Mouse (Mus musculus) liver, adult 2 months (tissue): Measurements from ENCODE around the gene Pou6f2. TPM values are rescaled to one million over a fixed set of nuclear protein-coding genes. Genes with fewer than 3 reads are reported as not detected.

Experiments used
- DNase-seq: peaks from one replicate; pipeline ENCODE4 v3.0.0-alpha.2; 2011; ENCODE audit warnings: low read depth, low spot score; ENCODE audit errors: extremely low read depth
- H3K27ac ChIP-seq: fragments of 200-500 bp; replicated peaks from 2 replicates; pipeline ENCODE4 v1.5.1; 2012; ENCODE audit warnings: low read depth, mild to moderate bottlenecking, control low read depth, inconsistent platforms, low read length; ENCODE audit not compliant: insufficient read depth
- H3K27me3 ChIP-seq: fragments of 200-500 bp; 2 replicates; pipeline ENCODE4 v1.6.1; 2012; ENCODE audit warnings: mild to moderate bottlenecking, moderate library complexity, low read length, inconsistent platforms; ENCODE audit not compliant: control insufficient read depth, insufficient read depth
- H3K36me3 ChIP-seq: fragments of 200-500 bp; 2 replicates; pipeline ENCODE4 v1.6.1; 2012; ENCODE audit warnings: low read length, inconsistent platforms; ENCODE audit not compliant: control insufficient read depth, insufficient read depth
- H3K4me1 ChIP-seq: fragments of 200-500 bp; 2 replicates; pipeline ENCODE4 v1.6.1; 2011; ENCODE audit warnings: low read length; ENCODE audit not compliant: control insufficient read depth, insufficient read depth
- H3K4me3 ChIP-seq: fragments of 200-500 bp; 2 replicates; pipeline ENCODE4 v1.5.1; 2011; ENCODE audit warnings: low read depth, mild to moderate bottlenecking, control low read depth, low read length, moderate library complexity; ENCODE audit not compliant: insufficient read depth
- H3K79me2 ChIP-seq: fragments of 200-500 bp; 2 replicates; pipeline ENCODE4 v1.6.1; 2012; ENCODE audit warnings: inconsistent platforms, mild to moderate bottlenecking, low read length, moderate library complexity; ENCODE audit not compliant: control insufficient read depth, insufficient read depth
- H3K9ac ChIP-seq: fragments of 200-500 bp; 2 replicates; pipeline ENCODE4 v1.6.1; 2012; ENCODE audit warnings: low read depth, mild to moderate bottlenecking, control low read depth, inconsistent platforms, low read length
- CTCF ChIP-seq: fragments of 200-500 bp; IDR thresholded peaks from 2 replicates; pipeline ENCODE4 v1.5.1; 2011; ENCODE audit warnings: low read depth, low read length, control low read depth
- POLR2A ChIP-seq: fragments of 200-500 bp; IDR thresholded peaks from 2 replicates; pipeline ENCODE4 v1.6.1; 2011; ENCODE audit warnings: low read length, control low read depth; ENCODE audit not compliant: insufficient read depth; ENCODE audit errors: extremely low read depth
- WGBS: fragments of 180-500 bp; shearing (Covaris S2); methylation state at CpG from one replicate; pipeline ENCODE4 v1.1.7; 2018; 5-methylcytosine and 5-hydroxymethylcytosine counted together
- polyA plus RNA-seq: library from polyadenylated mRNA; depleted of rRNA; stranded (reverse); fragments of >200 nt; gene quantifications from 2 replicates; pipeline ENCODE4 v1.2.3, GENCODE M21; 2012
- total RNA-seq: library from RNA; depleted of rRNA; stranded (reverse); fragments of >200 nt; gene quantifications from 2 replicates; pipeline ENCODE4 v1.2.3, GENCODE M21; 2014

Pou6f2 gene
- total and polyA plus RNA-seq, 2 experiments, result not detected

- Histone ChIP-seq H3K79me2 (no peaks in the 10 kb centered on the region), H3K36me3 (no peaks in the 10 kb centered on the region), H3K27me3 (no peaks in the 10 kb centered on the region), H3K27ac (no peak overlapping the region), H3K4me1 (no peaks in the 10 kb centered on the region), H3K9ac (no peak overlapping the region), H3K4me3 (no peak overlapping the region)
- DNase-seq, result no peak
- no peak for TF ChIP-seq CTCF
- TF ChIP-seq POLR2A, result no peak
- 66% methylated on average over 2 of the region's 2 CpGs for WGBS
These were observed 263.8 kb downstream of the Pou6f2 start for GRCm38 (mm10) chr13:18133646-18134045.

DNA sequence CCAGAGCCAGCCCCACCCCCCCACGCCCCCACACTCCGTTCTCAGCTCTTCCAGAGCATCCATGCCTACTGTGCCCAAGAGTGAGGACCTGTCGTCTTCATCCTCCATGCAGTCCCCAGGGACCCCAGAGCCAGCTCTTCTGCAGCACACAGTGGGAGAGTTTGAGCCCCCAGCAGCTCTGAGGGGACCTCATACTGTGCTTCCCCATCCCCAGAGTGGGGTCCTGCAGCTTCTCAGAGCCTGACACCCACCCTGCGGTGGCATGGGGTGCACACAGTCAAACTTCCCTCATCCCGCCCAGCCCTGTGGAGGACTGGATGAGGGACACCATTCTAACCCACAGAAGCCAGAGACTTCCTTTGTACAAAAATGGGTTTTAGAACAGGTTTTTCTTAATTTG, 264.3 kb downstream of the Pou6f2 start:
- TF ChIP-seq CTCF, result no peak
- no peak for TF ChIP-seq POLR2A
- Histone ChIP-seq H3K4me1 (no peaks in the 10 kb centered on the region), H3K36me3 (no peaks in the 10 kb centered on the region), H3K79me2 (no peaks in the 10 kb centered on the region), H3K27ac (no peak overlapping the region), H3K4me3 (no peak overlapping the region), H3K9ac (no peak overlapping the region), H3K27me3 (no peaks in the 10 kb centered on the region)
- no peak for DNase-seq
- 71% methylated on average over 5 of the region's 5 CpGs for WGBS

GRCm38 (mm10) chr13:18131324-18131723, 266.2 kb downstream of the Pou6f2 start:
- Histone ChIP-seq H3K27ac (no peak overlapping the region), H3K27me3 (no peaks in the 10 kb centered on the region), H3K4me3 (no peak overlapping the region), H3K4me1 (no peaks in the 10 kb centered on the region), H3K36me3 (no peaks in the 10 kb centered on the region), H3K79me2 (no peaks in the 10 kb centered on the region), H3K9ac (no peak overlapping the region)
- DNase-seq, result no peak
- TF ChIP-seq CTCF, result no peak
- TF ChIP-seq POLR2A, result no peak

GRCm38 (mm10) chr13:18129697-18130096, 267.8 kb downstream of the Pou6f2 start:
- no peaks in the 10 kb centered on the region for H3K27me3 ChIP-seq
- H3K4me1 ChIP-seq, result no peaks in the 10 kb centered on the region
- H3K36me3 ChIP-seq, result no peaks in the 10 kb centered on the region
- TF ChIP-seq CTCF, result no peak
- no peak for TF ChIP-seq POLR2A
- 66% methylated on average over 5 of the region's 5 CpGs for WGBS
- no peak for DNase-seq
- H3K4me3 ChIP-seq, result no peak overlapping the region
- H3K27ac ChIP-seq, result no peak overlapping the region
- H3K79me2 ChIP-seq, result no peaks in the 10 kb centered on the region
- no peak overlapping the region for H3K9ac ChIP-seq

GRCm38 (mm10) chr13:18128826-18129225, 268.7 kb downstream of the Pou6f2 start:
- H3K4me3 ChIP-seq, result no peak overlapping the region
- peaks cover 2% of the 10 kb centered on the region; the same call in 1 of the 2 replicates for H3K4me1 ChIP-seq

GRCm38 (mm10) chr13:18128053-18128452, 269.4 kb downstream of the Pou6f2 start:
- H3K27me3 ChIP-seq, result no peaks in the 10 kb centered on the region
- no peak overlapping the region for H3K27ac ChIP-seq
- DNase-seq, result no peak
- H3K9ac ChIP-seq, result no peak overlapping the region
- WGBS, result 67% methylated on average over 4 of the region's 4 CpGs
- TF ChIP-seq CTCF, result no peak
- no peak for TF ChIP-seq POLR2A
- no peaks in the 10 kb centered on the region for H3K36me3 ChIP-seq
- no peak overlapping the region for H3K4me3 ChIP-seq
- peaks cover 2% of the 10 kb centered on the region; the same call in 1 of the 2 replicates for H3K4me1 ChIP-seq
- no peaks in the 10 kb centered on the region for H3K79me2 ChIP-seq

More at GRCm38 (mm10) chr13:18128826-18129225, 268.7 kb downstream of the Pou6f2 start:
- Histone ChIP-seq H3K36me3 (no peaks in the 10 kb centered on the region), H3K79me2 (no peaks in the 10 kb centered on the region), H3K27ac (no peak overlapping the region), H3K9ac (no peak overlapping the region), H3K27me3 (no peaks in the 10 kb centered on the region)
- DNase-seq, result no peak
- TF ChIP-seq CTCF (no peak), POLR2A (no peak)
- 73% methylated on average over 11 of the region's 11 CpGs for WGBS
